Mouse (Mus musculus): ENCODE data around the gene Ankrd61.

DNA sequence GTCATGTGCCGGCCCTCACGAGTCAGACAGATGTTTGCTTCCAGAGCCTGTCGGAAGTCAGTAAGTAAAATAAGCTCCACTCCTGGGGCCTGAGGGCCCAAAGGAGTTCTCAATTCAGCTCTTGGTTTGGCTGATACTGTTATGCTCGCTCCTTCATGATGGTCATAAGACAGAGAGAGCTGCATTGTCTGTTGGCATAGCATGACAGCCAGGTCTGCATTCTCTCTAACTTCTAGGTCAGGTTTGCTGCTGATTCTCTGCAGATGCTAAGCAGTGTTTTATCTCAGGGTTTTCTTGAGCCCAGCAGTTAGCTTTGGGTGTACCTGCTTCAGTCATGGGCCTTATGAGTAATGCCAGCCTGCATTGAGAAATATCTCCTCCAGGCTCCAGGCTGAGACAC, 31.8 kb upstream of the Ankrd61 start:
- no peak for TF ChIP-seq CTCF (IDR thresholded peaks at IDR 0.05; ENCODE audit: extremely low read depth, insufficient read depth, insufficient read length, insufficient replicate concordance)
- TF ChIP-seq POLR2A (IDR thresholded peaks at IDR 0.05; ENCODE audit: low read depth, low read length) = no peak

All from spleen, adult 2 months (tissue).